Mouse (Mus musculus) yolk sac, embryonic 10.5 days (tissue): ENCODE data around the gene Rab31.

Source experiments
- DNase-seq: peaks from one replicate; pipeline ENCODE4 v3.0.0-alpha.2; 2017; ENCODE audit warnings: low spot score

The Rab31 gene

GRCm38 (mm10) chr17:65666388-65667161 is 106.0 kb downstream of the Rab31 start:
- peak; percentile 75 for DNase-seq

DNA sequence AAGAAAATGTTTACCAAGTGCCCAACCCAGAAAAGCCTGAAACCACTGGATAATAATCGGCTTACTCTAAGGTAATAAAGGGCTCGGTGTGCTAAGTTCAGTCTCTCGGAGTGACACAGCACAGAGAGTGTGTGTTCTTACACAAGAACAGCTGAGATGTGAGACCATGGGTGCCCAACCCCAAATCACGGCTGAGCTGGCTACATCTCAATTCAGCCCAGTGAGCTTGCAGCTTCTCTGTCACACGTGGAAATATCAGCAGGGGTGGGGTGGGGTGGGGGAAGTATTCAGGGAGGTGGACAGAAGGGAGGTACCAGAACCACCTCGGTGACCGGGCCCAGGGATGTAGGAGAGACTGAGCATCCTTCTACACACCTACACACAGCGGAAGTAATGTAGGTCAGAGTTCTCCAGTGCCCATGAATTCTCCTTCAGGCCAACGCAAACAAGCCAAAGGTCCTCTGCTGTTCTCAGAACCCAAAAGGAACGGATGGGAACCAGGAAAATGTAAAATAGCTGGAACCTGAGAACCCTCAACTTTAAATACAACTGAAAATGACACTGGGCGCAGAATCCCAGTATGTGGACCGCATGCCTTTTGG is 106.7 kb downstream of the Rab31 start:
- DNase-seq = peak; percentile 38

DNA sequence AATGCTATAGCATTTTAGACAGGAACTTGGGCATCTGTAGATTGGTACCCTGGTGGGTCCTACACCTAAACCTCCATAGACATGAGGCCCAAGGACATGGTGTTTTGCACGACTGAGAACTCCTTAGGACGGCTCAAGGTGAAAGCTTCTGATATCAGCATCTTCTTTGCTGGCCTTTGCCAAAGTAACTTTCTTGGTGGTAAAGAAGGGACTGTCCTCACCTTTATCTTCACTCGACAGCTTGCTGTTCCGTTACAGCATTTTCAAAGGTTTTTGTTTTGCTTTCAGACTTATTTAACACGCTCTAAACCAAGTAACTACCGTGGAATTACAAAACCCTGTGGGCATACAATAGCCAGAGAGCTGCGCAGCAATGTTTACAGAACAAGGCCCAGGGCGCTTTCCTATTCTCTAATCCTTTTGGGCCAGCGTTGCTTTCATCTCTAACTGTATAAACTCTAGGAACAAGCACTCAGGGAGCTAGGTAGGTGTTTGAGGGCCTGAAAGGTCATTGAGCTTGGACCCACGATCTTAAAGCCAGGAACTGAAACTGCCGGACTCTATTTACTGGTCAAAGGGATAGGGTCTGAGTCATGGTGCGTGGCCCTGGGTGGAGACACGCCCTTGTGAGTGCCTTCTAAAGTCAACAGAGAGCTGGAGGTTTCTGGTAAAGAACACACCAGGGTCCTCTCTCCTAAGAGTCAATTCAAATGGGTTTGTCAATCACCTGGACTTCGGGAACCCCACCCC is 109.0 kb downstream of the Rab31 start:
- DNase-seq = peak; percentile 80

GRCm38 (mm10) chr17:65662662-65663061 is 109.9 kb downstream of the Rab31 start:
- no peak for DNase-seq

DNA sequence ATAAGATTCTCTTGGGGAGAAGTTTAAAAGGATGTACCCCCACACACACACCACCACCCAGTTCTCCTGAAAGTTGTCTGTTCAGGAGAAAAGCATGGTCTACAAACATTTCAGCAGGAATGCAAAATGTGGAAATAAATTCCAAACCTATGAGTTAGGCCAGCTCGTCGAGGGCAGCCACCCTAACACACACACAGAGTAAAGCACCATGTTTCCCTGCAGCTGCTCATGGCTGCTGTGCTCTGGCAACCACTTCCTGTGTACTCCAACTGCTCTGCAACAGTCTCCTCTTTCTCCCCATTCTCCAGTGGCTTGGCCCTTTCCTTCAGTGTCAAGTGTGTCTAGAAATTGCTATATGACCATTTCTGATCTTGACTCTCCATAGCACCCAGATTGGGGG is 114.1 kb downstream of the Rab31 start:
- DNase-seq = no peak

GRCm38 (mm10) chr17:65657958-65658357 is 114.6 kb downstream of the Rab31 start:
- no peak for DNase-seq

DNA sequence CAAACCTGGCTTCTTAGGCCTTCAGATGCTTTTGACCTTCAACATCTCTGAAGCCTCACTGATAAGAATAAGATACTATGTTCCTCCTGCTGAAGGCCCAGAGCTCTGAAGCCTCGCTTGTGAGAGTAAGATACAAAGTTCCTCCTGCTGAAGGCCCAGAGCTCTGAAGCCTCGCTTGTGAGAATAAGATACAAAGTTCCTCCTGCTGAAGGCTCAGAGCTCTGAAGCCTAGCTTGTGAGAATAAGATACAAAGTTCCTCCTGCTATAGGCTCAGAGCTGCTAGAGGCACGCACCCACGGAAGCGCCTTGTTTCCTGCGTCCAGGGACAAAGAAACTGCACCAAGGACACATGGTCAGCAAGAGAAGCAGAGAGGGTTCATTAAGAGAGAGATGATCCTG is 115.8 kb downstream of the Rab31 start:
- no peak for DNase-seq

- no peak for DNase-seq
Observed at GRCm38 (mm10) chr17:65656076-65656475, 116.5 kb downstream of the Rab31 start.

DNA sequence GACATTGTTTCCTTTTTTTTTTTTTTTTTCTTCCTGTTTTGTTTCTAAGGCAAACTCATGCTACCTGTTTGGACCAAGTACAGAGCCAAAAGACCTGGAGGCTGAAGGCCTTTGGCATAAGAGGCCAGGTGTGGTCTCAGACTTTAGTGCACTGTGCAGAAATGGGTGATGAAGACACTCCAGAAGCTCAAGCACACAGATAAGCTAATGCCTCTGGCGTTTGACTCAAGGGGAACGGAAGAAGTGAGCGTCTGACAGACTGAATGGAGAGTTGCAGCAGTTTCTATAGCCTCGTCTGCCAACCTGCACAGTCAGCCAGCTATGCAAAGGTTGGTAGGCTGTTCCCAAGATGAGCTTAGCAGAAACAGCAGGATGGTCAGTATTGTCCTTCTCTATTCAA is 116.9 kb downstream of the Rab31 start:
- DNase-seq = no peak

GRCm38 (mm10) chr17:65650598-65650997 is 122.0 kb downstream of the Rab31 start:
- no peak for DNase-seq

- no peak for DNase-seq
Observed at GRCm38 (mm10) chr17:65649175-65649493, 123.4 kb downstream of the Rab31 start.

- DNase-seq = no peak
Observed at GRCm38 (mm10) chr17:65648371-65649174, 124.0 kb downstream of the Rab31 start.

DNA sequence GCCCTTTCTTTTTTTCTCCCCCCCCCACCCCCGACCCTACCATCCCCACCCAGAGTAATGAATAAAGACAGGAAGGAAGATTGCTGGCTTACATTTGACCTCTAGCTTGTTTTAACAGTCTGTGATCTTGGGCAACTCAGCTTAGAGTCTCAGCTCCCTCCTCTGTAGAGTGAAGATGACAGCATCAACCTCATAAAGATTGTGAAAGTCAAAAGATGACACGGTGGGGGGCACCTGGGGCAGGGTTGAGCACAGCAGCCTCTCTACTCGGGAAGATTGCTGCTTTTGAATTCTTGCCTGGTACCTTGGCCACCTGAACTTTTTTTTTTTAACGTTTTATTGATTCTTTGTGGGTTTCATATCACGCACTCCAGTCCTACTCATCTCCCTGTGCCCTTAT is 124.6 kb downstream of the Rab31 start:
- no peak for DNase-seq

- DNase-seq = no peak
Observed at GRCm38 (mm10) chr17:65647226-65647625, 125.3 kb downstream of the Rab31 start.

DNA sequence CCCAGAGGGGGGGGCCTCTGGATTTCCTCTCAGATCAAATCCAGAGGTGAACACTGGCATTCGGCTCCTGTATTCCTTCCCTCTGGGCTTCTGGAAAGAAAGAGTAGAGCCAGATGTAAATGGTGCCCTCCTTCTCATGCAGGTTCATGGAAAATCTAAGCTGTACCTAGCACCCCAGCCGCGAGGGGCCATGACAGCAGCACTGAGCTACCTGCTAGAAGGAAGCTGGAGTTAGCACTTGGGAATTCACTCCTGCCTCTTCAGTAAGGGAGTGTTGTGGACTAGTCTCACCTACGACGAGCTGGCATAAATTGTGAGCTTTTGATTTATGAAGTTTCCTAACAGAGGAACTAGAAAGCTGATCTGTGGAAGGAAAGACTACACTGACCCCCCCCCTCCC is 129.0 kb downstream of the Rab31 start:
- DNase-seq = no peak

GRCm38 (mm10) chr17:65643051-65643521 is 129.5 kb downstream of the Rab31 start:
- DNase-seq = no peak

GRCm38 (mm10) chr17:65642578-65642991 is 130.0 kb downstream of the Rab31 start:
- no peak for DNase-seq

- DNase-seq = no peak
Observed at GRCm38 (mm10) chr17:65641734-65642218, 130.8 kb downstream of the Rab31 start, which contains the start of gene Txndc2. Gene Txndc2 (minus strand): TSS chr17:65642168.

GRCm38 (mm10) chr17:65639144-65639543 is 133.4 kb downstream of the Rab31 start:
- DNase-seq = no peak

GRCm38 (mm10) chr17:65635715-65636360 is 136.7 kb downstream of the Rab31 start:
- DNase-seq = no peak

- no peak for DNase-seq
Observed at GRCm38 (mm10) chr17:65629943-65630342, 142.6 kb downstream of the Rab31 start.
